Mouse (Mus musculus) kidney, postnatal 4 days (tissue): Measurements from ENCODE around the gene Dnase1l3.
"Not testable (repeated sequence)": the region's sequence is repeated elsewhere in the genome, so short reads cannot be mapped to it uniquely, and the experiment has no call there.

Experiments
- DNase-seq, 2 experiments: peaks; one replicate each; pipeline ENCODE4 v3.0.0; 2021; ENCODE audit warnings: mixed read lengths in 2 of 2

Gene Dnase1l3

GRCm38 (mm10) chr14:8011938-8012337 is 17.6 kb upstream of the Dnase1l3 start:
- no peak for DNase-seq

DNA sequence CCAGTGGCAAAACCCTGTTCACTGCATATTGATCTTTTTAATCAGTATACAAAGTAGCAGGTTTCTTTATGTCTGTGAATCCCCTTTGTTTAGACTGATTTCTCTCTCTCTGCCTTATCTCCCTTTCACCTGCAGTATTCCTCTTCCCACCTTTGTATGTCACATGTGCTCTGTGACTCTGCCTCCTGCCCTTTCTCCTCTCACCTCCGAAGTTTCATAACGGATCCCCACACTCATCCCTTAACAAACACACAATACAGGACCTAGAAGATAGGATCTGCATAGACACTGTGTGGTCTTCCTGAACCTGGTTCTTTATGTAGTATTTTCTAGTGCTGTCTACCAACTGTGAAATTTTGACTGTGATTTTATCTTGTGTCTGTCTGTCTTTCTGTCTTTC is 16.9 kb upstream of the Dnase1l3 start:
- DNase-seq = no peak

DNA sequence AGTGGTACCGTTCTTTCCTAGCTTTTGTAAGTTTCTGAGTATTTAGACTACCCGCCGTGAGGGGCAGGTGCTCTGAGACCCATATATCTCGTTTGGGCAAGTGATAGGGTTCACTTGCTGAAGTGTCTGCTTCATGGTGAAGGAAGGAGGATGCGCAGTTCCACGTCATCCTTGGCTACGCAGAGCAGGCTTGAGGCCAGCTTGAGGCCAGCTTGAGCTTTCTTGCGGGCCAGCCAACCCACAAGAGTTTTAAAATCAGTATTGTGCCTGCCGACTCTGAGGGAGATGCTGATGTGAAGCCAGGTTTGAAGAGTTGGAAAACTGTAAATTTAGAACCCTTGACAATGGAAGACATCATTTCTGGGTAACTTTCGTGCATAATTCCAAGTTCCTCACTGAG is 13.6 kb upstream of the Dnase1l3 start:
- no peak for DNase-seq

DNA sequence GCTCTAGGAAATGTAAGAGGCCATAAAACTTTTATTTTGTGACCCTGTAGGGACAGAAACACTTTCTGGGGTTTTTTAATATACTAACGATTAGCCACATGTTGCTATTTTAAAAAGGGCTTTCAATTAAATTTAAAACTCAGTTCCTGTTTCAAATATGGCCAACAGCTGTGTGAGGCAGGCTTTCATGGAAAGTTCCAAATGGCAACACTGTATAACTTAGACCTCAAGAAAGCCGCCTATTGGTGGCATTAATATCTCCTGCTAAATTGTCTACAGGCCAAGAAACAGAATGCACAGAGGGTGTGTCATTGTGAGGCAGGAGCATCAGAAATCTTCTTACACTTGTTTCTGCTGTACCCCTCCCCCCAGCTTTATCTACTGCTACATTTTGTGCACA is 13.1 kb upstream of the Dnase1l3 start:
- DNase-seq = no peak

- no peak for DNase-seq
Observed at GRCm38 (mm10) chr14:8007084-8007483, 12.7 kb upstream of the Dnase1l3 start.

DNA sequence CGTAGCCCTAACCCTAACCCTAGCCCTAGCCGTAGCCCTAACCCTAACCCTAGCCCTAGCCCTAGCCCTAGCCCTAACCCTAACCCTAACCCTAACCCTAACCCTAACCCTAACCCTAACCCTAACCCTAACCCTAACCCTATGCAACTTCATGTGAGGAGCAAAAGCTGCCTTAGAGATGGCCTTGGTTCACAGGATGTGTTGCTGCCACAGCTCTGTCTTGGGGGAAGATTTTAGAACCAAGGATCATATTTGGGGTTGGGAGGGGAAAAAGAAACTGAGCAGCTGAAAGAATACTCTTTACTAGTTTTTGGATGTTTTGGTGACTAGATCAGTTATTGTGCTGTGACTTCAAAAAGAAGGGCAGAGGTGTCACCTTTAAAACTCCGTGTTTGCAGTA is 11.7 kb upstream of the Dnase1l3 start:
- DNase-seq = not testable (repeated sequence)

GRCm38 (mm10) chr14:8003727-8004670 is 9.6 kb upstream of the Dnase1l3 start:
- no peak for DNase-seq

- DNase-seq = peak; percentile 77 to 81
Observed at GRCm38 (mm10) chr14:8003093-8003670, 8.8 kb upstream of the Dnase1l3 start.

- peak; percentile 93 to 94 for DNase-seq
Observed at GRCm38 (mm10) chr14:8002432-8003092, 8.2 kb upstream of the Dnase1l3 start, which contains the start of gene Abhd6. Abhd6 (plus strand) TSS chr14:8002902.

GRCm38 (mm10) chr14:8000831-8001685 is 6.7 kb upstream of the Dnase1l3 start:
- no peak for DNase-seq

GRCm38 (mm10) chr14:8000247-8000646 is 5.9 kb upstream of the Dnase1l3 start:
- no peak for DNase-seq

DNA sequence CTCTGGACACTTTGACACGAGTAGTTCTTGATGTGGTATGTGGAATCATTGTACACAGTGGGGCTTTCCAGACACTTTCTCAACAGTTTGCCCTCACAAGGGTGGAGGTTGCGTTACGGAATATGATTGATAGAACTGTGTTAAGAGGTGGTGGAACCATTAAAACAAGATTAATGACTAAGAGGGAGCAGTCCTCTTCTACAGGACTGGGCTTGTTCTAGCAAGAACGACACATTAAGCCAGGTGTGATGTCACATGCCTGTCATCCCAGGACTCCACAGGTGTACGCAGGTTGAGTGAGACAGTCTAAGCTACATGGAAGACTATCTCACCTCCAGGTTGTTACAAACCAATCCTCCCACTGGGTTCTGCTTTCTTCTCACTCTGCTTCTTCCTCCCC is 5.1 kb upstream of the Dnase1l3 start:
- DNase-seq = no peak

DNA sequence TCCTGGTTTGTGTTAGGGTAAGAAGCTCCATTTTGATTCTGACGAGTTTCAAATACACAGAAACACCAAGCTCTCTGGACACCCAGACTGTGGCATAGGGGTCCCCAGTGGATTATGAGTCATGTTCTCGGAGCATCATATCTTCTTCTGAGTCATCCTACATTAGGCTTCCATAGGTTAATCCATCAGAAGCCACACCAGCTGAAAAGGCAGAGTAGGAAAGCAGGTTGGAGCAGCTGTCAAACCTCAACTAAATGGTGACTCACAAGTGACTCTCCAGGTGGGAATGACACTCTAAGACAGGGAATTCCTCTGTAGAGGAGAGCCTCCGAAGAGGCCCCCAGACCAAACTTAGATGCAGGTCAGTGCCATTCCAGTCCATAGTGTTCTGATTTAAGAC is 4.7 kb upstream of the Dnase1l3 start:
- no peak for DNase-seq

- peak; percentile 94 to 95 for DNase-seq
Observed at GRCm38 (mm10) chr14:7997255-7997696, 2.9 kb upstream of the Dnase1l3 start.

DNA sequence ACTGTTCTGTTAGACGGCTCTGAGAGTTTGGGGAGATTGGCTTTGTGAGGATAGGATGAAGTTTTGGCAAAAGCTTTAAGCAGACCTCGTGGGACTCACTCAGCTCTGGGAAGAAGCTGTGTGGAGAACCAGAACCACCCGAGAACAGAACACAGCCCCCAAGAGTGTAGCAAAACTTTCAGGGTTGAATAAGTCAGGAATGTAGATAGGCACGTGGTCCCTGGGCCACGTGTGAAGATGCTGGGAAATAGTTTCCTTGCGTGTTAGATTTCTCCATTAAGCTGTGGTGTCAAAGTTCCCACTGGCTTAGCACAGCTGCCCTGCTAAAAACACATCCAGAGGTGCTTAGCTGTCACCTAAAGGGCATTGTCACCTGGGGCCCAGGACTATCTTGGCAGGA is 2.2 kb downstream of the Dnase1l3 start:
- no peak for DNase-seq

GRCm38 (mm10) chr14:7991108-7991776 is 3.1 kb downstream of the Dnase1l3 start:
- DNase-seq = no peak

GRCm38 (mm10) chr14:7989961-7990360 is 4.4 kb downstream of the Dnase1l3 start:
- no peak for DNase-seq

DNA sequence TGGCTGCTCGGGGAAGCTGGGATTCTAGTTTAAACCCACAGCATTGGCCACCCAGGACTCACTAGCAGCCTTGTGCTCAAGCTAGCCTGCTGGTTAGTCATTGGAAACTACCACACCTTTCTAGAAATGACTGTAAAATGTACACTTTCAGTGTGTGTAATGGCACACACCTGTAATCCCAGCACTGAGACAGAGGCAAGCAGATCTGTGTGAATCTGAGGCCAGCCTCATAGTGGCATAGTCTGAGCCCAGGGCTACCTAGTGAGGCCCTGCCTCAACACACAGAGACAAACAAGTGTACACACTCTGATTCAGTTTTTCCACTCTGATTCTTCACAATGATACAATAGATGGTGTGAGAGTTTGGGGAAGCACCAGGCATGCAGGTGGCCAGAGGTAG is 5.0 kb downstream of the Dnase1l3 start:
- DNase-seq = no peak

DNA sequence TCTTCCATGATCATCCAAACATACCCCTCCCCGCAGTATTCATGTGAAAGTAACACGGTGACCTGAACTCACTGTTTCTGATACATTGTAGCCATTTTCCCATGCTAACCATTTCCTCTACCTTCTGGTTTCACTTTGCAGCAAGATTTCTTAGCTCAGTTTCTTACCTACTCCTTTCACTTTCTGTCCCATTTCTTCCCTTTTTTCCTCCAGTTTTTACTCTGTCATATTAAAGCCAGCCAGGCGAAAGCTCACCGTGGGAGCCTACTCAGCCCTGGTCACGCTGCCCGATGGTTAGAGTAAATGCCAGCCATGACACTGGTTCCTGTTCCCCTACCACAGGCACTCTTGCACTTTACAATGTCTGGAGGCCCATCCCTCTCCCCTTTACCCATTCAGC is 7.5 kb downstream of the Dnase1l3 start:
- no peak for DNase-seq

DNA sequence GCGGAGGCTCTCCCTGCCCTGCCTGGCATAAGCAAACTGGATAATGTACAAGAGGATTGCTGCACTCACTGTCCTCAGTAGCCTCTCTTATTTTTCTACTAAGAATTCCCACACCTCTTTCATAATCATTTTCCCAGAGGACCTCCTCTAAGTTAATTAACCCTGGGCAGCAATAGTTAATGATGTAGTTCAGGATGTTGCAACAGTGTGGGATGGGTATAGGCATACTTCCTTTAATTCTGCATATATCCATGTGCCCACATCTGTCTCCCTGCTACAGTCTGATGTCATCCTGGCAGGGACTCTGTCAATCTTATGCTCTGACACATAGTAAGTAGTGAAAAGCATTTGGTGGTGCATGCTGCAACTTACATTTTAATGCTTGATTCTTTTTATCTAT is 13.1 kb downstream of the Dnase1l3 start:
- DNase-seq = no peak

DNA sequence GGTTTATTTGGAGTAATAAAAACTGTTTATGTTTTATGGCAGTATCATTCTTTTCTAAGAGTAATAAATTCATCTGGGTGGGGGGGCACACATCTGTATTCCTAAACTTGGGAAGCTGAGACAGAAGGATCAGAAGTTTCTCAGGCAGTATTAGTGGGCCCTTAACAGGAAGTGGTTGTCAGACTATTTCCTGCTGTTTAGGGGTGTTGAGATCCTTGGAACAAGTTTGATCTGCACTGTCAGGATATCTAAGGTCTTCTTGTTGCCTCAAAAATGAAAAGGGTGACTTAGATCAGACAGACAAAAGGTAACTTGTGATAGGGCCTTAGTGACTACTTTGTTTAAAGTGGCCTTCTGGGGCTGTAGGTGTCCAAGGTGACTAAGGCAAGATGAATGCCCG is 16.2 kb downstream of the Dnase1l3 start:
- DNase-seq = no peak

- DNase-seq = no peak
Observed at GRCm38 (mm10) chr14:7977471-7977870, 16.9 kb downstream of the Dnase1l3 start.
